Mouse (Mus musculus) midbrain, embryonic 10.5 days (tissue): Measurements from ENCODE around the gene 1700074P13Rik. TPM values are rescaled to one million over a fixed set of nuclear protein-coding genes. Genes with fewer than 3 reads are reported as not detected.

Experiments
- polyA plus RNA-seq: library from polyadenylated mRNA; unstranded; fragments of >200 nt; fragmentation: Nextera tagmentation; extraction: Ambion mirVana; gene quantifications from 2 replicates; pipeline ENCODE4 v1.2.1, GENCODE M21; 2016

1700074P13Rik gene
- polyA plus RNA-seq, 1 experiment from 2014 or later = not detected

Other genes with a start within 250 kb of the 1700074P13Rik start
- not detected in 2 replicates for gene Moxd2, start 53.1 kb downstream of the 1700074P13Rik start, polyA plus RNA-seq
- gene Prss58, start 40.2 kb downstream of the 1700074P13Rik start, polyA plus RNA-seq = not detected in 2 replicates
- not detected in 2 replicates for gene Gm4744, start 11.3 kb upstream of the 1700074P13Rik start, polyA plus RNA-seq
- gene 1810009J06Rik, start 24.2 kb upstream of the 1700074P13Rik start, polyA plus RNA-seq = not detected in 2 replicates
- not detected in 2 replicates for gene Gm2663, start 58.9 kb upstream of the 1700074P13Rik start, polyA plus RNA-seq
- gene 2210010C04Rik, start 95.0 kb upstream of the 1700074P13Rik start, polyA plus RNA-seq = not detected in 2 replicates